Mouse (Mus musculus) stomach, postnatal 0 days (tissue): ENCODE results near the gene Sowahb.

Experiments used
- CTCF ChIP-seq: IDR thresholded peaks from 2 replicates; pipeline ENCODE4 v1.5.1; 2016; ENCODE audit warnings: antibody characterized with exemption, low read depth, mild to moderate bottlenecking, moderate library complexity
- EP300 ChIP-seq: optimal IDR thresholded peaks from 2 replicates; pipeline ENCODE3; 2016; ENCODE audit warnings: antibody characterized with exemption

DNA sequence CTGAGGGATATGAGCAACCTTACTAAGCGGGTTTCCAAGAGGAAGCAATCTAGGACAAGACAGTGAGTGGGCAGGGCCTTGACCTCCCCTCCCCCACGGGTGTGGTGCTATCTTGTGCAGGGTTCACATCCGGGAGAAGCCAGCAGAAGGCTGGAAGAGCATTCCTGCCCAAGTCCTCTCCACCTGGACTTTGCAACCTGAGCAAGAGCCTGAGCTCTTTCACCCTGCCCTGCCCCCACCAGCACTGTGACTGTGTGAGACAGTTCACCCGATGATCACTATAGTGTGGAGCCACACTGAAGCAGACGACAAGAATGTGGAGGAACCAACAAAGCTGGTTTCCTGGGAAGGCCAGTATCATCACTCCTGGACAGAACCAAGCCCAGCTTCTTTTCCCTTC lies 4.7 kb downstream of the Sowahb start:
- no peak for TF ChIP-seq CTCF
- no peak for TF ChIP-seq EP300
